Mouse (Mus musculus) urinary bladder, postnatal 4 days (tissue): ENCODE measurements at regions not wholly inside any gene's neighbourhood (a gene's known extent, or its start where the extent isn't known, plus 50 kb on each side); places are given as distances from the start of the nearest gene placed in this dataset.
"Not testable (repeated sequence)": the region's sequence is repeated elsewhere in the genome, so short reads cannot be mapped to it uniquely, and the experiment has no call there.

Source experiments
- DNase-seq, 2 experiments: peaks; one replicate each; pipeline ENCODE4 v3.0.0; 2021 to 2022; ENCODE audit warnings: low spot score in 2 of 2

DNA sequence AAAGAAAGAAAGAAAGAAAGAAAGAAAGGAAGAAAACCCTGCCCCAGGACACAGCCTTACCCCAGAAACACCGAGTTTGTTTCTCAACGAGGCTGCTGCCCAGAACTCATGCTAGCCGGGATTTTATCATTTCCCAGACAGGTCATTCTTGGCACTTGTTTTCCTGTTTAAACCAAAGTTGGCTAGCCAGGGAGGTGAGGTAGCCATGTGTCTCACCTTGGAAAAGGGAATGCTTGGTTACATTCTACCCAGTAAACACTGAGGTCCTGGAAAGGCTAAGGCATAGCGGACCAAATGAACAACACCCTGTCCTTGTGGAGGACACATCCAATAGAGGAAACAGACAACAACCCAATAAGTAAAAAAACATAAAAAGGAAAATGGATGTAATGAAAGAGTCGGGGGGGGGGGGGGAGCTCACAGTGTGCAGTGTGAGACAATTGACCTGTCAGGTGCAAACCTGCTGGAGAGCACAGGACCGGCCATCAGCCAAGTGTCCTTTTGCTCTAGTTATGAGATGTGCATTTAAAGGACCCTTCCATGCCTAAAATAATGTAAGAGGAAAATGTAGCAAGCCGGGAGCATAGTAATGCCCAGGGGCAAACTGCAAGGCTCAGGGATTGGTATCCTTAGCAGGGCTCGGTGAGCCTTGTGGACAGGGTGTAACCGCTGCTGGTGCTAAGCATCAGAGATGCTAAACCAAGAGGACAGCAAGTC, 78.2 kb upstream of the Fzd7 start:
- no peak for DNase-seq

DNA sequence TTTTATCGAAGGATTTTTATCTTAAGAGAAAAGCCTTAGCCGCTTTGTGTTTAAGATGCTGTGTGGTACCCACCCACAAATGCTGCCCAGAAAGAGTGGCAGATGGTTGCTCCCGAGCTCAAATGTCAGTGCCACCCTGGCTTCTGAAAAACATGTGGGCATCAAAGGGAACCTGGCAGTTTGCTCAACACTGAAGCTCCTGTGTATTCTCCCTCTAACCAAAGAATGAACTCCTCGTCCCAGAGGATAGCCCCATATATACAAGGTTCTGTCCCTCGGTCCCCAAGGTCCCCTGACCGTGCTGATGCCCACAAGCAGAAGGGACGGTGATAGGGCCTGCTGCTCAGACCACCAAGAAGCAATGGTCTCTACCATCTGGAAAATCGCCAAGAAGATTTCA, 76.9 kb upstream of the Fzd7 start:
- DNase-seq, result no peak

DNA sequence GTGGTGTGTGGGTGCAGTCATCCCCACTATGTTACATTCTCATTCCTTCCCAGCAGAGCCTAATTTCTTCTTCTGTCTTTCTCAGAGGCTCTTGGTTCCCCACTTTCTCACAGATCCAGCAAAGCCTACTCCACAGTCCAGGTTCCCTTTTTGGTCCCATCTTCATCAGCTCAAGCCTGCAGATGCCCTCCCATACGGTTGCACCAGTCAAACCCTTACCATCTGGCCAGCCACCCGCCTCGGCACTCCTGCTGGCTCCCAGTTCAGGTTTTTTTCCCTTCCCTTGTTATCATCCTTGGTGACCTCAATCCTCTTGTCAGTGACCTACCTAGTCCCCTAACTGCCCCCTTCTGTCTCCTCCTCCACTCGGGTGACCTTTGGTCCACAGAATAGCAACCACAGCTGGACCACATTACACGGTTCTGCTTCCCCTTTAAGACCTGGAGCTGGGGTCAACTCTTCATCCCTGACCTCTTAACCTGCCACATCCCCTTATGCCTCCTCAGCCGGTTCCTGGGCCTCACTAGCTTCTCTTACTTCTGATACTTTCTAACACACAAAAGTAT, 75.4 kb upstream of the Fzd7 start:
- DNase-seq, result no peak

DNA sequence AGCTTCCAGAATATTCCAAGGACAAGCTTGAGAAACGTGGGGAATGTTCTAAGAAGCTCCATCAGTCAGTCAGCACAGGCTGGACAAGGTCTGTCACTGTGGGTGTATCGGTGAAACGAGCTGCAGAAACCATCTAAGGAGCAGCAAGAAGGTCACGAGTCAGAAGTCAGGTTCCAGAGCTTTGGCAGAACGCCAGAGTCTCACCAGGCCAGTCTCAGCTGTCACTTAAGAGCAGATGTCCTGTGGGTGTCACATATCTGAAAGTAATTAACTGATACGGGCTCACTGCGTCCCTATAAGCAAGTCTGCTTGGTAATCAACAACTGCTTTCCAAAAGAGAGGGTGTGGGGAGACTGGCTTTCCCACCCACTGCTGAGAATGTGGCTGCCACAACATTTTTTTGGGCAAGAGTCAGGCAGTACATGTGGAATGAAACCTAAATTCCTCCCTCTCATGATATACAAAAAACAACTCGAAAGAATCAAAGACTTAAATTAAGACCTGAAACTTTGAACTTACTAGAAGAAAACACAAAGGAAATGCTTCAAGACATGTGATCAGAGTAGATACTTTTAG, 72.6 kb upstream of the Fzd7 start:
- DNase-seq, result no peak

DNA sequence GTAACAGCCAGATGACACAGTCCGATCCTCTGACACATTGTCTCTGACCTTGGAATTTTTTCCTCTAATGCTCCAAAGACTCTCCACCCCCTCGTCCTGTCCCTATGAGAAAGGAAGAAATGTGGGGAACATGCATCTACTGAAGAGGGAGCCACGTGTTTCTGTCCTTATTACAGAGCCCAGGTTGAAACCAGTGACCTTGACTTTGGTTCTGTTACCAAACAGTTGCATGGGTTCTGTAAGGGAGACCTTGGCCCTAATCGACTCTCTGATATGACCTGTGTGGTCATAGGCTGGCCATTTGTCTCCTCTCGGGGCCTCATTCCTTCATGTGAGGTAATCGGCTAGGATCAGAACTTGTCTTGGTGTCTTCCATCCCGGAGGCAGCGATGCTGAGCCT, 69.0 kb upstream of the Fzd7 start:
- no peak for DNase-seq

DNA sequence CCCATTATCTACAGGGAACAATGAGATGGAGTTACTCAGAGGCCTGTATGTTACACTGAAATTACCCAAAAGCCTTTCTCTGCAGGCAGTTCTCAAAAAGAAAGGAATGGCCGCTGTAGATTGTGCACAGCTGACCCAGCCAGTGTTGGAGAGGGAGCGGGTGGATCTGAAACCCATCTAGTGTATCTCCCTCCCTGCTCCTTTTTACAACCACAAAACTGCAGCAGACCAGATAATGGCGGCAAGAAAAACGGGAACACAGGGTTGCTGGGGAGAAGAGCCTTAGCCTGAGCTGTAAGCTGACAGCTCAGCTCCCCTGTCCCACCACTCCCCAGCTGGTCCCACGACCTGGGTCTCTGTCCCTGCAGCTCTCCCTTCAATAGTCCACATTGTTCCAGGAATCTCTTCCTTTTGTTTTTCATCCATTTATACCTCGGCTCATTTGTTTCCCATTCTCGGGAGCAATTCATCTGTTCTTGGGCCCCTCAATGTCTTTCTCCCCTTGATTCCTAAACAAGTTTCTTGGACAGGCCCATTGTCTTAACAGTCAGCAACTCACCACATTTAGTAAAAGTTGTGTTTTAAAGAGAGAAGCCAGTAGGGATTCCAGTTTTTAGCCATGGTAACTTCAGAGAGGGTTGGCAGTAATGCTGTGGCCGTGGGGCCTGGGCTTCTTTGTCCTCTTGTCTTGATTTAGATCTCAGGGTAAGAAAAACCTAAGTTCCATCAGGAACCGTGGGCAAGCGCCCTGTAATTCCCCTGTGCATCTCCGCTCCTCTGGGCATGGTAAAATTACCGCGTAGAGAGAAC, 67.6 kb upstream of the Fzd7 start:
- no peak for DNase-seq

DNA sequence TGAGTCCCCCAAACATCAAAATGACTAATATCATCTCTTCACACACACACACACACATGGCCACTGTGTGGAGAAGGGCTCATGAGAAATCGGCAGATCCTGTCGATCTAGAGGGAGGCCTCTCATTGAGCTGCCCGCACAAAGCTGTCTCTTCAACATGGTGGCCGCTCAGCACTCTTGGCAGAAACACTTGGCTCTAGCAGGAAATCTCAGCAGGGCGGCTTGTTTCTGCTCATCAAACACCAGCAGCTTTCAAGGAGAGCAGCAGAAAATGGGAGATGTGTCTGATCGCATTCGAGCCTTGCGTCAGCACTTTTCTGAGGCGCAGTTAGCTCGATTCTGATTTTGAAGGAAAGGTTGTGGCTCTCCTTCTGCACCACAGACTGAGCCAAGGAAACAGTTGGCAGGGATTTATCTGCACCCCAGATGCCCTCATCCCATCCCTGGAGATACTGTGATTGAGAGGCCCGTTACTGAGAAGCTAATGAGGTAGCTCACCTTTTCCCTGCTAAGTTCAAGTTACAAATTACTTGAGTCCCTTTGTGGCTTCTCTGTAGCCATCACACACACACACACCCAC, 66.4 kb upstream of the Fzd7 start:
- DNase-seq, result no peak

DNA sequence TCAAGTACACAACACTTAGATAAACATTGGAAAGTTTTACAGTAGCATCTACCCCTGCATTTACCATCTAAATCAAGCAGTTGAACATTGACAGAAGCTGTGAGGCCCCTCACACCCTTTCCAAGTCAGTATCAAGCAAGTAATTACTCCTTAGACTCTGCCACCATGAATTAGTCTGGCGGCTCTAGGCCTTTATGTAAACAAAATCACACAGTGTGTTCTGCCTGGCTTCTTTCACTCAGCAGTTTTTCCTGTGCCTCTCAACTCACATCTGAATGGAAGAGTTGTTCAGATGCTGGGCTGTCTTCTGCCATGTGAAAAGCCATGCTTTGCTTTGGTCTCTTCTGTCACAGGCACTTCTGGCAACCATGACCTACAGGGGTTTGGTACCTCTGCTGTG, 64.9 kb upstream of the Fzd7 start:
- DNase-seq, result no peak

DNA sequence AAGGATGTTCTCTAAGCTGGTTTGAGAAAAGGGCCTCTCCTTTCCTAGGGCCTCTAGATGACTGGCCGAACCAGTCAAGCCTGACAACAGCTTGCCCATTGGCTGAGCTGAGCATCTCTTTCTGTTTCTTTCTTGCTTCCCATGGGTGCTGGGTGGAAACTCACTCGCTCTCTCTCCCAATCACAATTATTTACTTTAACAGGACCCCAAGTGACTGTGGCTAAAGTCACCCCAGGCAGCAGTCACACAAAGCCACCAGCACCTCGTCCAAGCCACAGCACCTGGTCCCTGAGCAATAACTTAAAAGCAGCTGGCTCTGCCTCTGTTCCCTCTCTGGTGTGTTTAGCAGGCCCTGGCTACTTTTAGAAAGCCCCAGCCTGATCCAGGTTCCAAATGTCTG, 64.3 kb upstream of the Fzd7 start:
- DNase-seq, result no peak

DNA sequence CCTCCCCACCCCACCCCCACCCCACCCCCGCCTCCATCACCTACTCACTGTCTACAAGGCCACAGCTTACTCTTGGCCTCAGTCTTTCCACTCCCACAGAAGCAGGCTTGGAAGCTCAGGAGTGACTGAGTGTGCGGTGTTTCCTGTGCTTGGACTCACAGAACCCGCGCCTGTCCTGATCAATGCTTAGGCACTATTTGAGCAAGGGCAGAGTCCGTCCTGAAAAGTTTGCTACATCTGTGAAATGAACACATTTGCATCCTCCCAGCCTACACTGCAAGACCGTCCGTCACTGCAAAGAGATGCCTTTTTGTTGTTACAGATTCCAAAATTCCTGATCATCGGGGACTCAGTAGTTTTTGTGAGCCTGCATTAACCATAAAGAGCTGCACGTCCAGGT, 63.5 kb upstream of the Fzd7 start:
- no peak for DNase-seq

DNA sequence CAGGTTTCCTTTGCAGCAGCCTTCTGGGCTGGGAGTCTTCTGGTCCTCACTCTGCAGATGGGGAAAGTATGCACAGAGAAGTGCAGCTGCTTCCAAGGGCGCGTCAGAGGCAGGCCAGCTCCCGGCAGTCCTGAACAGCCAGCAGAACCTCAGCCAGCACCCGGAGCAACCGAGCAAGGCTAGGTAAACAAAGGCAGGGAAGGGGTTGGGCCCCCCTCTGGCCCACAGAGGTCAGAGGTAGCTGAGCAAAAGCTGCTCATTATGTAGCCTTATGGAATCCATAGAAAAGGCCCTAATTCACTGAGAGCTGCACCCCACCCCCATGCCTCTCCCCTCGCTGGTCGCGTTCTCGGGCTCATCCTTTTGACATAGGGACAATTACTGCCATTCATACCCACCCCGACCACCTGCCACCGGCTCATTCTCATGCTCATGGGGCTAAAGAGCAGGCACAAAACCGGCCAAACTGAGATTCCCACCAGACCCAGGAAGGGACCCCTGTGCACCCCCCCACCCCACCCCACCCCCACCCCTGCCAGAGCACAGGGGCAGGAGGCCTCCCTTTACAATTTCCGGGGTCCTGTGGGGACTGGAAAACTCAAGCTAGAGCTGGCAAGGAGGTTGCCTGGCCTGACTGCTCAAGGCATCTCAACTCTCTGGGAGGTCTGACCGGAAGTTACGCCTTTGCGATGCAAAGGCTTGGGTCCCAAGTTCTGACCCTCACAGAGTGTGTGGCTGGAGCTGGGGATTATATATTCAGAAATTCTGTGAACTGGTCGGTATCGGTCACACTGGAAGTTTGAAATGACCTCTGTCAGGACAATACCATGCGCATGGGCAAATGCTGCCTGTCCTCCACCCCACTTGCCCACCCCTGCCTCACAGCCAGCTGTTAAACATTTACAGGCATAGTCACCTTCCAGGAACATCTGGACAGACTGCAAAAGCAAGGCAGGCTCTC, 59.0 kb upstream of the Fzd7 start:
- peak in 1 of 2 experiments; percentile 27 for DNase-seq

DNA sequence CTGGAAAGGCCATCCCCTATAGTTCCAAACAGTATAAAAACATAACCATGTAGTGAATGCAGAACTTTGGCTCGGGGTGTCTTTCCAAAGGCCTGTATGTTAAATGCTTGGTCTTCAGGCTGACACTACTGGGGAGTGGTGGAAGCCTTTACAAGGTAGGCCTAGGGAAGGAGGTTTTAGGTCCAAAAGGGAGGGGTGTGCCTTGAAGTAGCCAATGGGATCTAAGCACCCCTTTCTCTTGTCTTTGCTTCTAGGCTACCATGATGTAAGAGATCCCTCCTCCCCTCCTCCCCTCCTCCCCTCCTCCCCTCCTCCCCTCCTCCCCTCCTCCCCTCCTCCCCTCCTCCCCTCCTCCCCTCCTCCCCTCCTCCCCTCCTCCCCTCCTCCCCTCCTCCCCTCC, 56.5 kb upstream of the Fzd7 start:
- DNase-seq, result not testable (repeated sequence)

DNA sequence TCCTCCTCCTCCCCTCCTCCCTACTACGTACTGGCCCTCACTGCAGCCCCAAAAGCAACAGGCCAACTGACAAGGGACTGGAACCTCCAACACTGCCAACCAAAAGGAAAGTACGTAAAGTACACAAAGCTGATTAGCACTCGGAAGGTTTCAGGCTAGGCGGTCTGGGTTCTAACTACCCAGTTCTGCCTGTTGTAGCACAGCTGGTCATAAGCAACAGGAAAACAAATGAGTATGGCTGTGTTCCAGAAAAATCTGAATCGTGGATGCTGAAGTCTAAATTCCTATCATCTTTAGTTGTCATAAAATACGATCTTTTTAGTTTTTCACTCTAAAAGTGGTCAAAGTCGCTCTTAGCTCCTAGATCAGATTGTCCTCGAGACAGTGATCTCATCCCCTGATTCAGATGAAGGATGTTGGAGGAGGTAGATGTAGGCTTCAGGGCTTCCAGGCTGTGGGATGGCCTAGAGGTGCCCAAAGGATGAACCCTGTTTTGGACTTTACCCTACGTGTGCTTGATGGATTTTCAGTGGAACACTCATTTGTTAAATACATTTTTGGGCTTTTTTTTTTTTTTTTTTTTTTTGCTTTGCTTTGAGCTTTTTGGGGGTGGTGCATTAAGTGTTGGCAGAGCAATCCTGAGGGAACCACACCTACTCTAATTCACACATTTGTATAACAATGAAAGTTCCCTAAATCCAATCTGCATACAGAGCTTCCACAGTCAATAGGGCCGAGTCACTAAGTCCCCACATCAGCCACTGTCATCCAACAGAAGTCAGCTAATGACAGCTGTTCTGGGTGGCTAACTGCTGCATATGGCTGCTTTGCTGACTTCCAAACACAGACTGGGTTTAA, 55.6 kb upstream of the Fzd7 start:
- DNase-seq, result no peak

DNA sequence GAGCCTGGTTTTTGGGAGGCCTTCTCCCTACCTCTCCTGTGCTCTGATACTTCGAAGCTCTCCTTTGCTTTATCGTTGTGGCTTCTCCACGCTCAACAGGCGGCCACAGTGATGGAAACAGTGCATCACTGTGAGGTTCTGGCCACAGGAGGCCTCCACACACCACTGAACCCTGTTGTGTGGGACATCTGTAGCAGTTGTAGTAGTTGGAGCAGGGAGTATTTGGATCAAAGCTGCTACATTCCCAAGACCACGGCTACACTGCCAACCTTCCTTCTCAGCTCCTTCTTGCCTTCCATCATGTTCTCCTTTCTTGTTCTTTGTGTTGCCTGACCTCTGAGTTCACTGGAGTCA, 55.0 kb upstream of the Fzd7 start:
- no peak for DNase-seq

DNA sequence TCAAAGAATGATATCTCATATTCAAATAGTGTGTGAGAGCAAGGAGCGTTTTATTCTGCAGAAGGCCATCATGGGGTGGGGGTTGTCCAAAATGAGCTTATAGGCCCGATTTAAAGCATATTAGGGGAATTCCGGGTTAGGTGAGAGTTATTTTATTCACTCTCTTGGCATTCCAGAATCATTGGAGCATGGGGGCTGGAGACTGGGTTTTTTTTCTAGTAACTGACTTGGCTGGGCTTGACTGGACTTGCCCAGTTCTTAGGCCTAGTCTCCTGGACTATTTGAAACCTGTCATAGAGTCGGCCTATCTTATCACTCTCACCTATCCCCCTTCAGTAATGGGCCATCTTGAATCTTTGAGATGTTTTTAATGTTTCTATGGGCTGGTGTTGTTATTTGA, 52.9 kb upstream of the Fzd7 start:
- no peak for DNase-seq

DNA sequence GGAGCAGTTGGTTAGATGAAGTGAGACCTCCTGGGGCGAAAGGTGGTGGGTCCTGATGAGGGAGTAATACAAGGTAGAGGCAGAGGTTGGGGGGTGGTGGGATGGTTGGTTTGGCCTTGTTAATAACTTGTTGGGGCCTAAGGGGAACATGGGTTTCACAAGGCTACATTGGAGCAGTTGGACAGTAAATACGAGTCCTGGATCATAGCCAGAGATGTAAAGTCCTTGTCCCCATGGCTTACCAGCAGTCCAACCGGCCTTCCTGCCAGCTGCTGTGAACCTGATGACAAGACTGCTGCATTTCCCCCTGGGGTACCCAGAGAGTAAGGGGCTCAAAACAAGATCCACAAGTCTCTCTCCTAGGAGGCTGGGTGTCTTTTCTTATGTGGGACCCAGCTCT, 52.0 kb upstream of the Fzd7 start:
- no peak for DNase-seq

DNA sequence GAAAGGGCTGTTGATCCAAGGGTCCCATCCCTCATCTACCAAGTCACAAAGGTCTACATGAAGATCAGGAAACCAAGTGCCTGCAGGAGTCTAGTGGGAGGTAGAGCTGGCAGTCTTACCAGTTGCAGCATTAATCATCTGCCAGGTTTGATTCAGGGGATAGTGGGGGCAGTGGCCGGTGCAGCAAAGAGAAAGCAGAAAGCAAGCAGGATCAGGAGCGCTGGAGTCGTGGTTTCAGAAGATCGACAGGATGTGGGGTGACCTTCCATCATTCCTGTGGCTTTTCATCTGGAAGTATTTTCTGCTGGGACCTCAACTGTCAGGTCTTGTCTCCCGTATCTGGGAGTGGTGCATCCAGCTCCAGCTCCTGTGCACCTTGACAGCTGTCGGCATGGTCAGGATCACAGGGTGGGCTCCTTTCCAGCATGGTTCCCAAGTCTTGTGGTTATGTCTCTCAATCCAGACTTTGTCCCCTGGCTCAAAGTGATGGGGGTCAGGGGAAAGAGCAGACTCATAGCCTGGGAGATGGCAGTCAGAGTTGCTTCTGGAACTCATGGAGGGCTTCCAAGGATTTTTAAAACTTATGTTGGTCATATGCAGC, 51.2 kb upstream of the Fzd7 start:
- DNase-seq, result no peak
